Mouse (Mus musculus): ENCODE results near the gene Adamts2. TPM values are rescaled to one million over a fixed set of nuclear protein-coding genes. Genes with fewer than 3 reads are reported as not detected.

Gene Adamts2
- polyA plus RNA-seq, 1 experiment from 2014 or later, result 3.4 TPM

DNA sequence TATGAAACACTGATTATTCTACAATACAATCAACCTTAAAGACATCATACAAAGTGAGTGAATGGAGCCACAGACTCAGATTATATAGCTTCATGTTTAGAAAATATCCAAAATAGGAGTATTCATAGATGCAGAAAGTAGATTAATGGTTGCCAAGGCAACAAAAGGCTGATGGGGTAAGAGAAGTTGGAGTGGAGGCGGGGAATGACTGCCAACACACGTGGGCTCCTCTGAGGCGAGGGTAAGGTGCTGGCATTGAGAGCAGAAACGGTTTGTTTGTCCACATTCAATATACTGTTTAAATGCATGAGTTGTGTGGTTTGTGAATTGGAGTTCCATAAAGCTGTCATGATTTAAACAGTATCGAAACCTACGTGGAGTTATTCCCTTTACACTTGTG lies 56.9 kb downstream of the Adamts2 start:
- Histone ChIP-seq H3K27ac (no peak overlapping the region), H3K9me3 (no peaks in the 10 kb centered on the region), H3K4me1 (replicated peaks) (no peaks in the 10 kb centered on the region), H3K27me3 (no peaks in the 10 kb centered on the region), H3K4me2 (no peak overlapping the region), H3K36me3 (no peaks in the 10 kb centered on the region), H3K4me3 (no peak overlapping the region), H3K9ac (no peak overlapping the region)
- no peak for ATAC-seq (ENCODE audit: low FRiP score)
- WGBS, result 67% methylated on average over 6 of the region's 6 CpGs

DNA sequence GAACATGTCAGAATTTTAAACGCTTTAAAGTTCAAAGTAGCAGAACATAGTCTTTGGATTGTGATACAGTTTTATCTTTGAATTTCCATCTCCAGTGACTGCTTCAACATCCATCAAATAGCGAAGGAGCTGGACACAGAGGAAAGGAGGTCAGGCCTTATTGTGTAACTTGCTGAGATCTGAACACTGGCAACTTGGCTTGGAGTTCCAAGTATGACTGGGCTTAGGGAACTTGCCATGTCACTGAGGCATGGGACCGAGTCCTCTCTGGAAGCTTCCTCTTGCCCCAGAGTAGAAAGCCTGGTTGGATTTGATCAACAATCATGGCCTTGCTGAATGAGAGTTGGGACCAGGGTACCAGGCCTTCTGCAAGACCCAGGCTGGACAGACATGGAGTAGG lies 60.3 kb downstream of the Adamts2 start:
- Histone ChIP-seq H3K9ac (no peak overlapping the region), H3K4me3 (no peak overlapping the region), H3K36me3 (no peaks in the 10 kb centered on the region), H3K4me2 (no peak overlapping the region), H3K27ac (no peak overlapping the region), H3K9me3 (no peaks in the 10 kb centered on the region), H3K27me3 (no peaks in the 10 kb centered on the region), H3K4me1 (replicated peaks) (no peaks in the 10 kb centered on the region)
- ATAC-seq (ENCODE audit: low FRiP score), result no peak
- 91% methylated on average over 3 of the region's 3 CpGs for WGBS

DNA sequence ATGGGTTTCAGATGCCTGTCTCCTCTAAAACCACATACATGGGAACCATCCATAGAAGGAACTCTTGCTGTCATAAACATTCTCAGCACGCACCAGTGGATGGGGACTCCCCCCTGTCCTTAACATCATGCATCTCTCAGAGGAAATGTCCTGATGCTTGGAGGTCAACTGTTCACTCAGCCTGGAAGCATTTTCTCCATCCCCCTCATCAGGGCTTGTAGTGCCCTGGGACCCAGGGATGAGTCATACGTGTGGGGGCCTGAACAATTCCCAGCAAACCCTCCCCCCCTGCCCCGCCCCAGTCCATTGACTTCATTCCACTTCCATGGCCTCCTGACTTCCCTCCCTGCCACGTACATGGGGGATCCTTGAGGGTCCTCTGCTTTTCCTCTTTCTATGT lies 62.9 kb downstream of the Adamts2 start:
- H3K4me3 ChIP-seq, result no peak overlapping the region
- no peak overlapping the region for H3K27ac ChIP-seq
- ATAC-seq (ENCODE audit: low FRiP score), result no peak
- H3K27me3 ChIP-seq, result no peaks in the 10 kb centered on the region
- H3K9me3 ChIP-seq, result no peaks in the 10 kb centered on the region
- no peak overlapping the region for H3K9ac ChIP-seq
- H3K36me3 ChIP-seq, result no peaks in the 10 kb centered on the region
- WGBS, result 75% methylated on average over 4 of the region's 4 CpGs
- H3K4me1 ChIP-seq (replicated peaks), result peaks cover 14% of the 10 kb centered on the region
- H3K4me2 ChIP-seq, result no peak overlapping the region

DNA sequence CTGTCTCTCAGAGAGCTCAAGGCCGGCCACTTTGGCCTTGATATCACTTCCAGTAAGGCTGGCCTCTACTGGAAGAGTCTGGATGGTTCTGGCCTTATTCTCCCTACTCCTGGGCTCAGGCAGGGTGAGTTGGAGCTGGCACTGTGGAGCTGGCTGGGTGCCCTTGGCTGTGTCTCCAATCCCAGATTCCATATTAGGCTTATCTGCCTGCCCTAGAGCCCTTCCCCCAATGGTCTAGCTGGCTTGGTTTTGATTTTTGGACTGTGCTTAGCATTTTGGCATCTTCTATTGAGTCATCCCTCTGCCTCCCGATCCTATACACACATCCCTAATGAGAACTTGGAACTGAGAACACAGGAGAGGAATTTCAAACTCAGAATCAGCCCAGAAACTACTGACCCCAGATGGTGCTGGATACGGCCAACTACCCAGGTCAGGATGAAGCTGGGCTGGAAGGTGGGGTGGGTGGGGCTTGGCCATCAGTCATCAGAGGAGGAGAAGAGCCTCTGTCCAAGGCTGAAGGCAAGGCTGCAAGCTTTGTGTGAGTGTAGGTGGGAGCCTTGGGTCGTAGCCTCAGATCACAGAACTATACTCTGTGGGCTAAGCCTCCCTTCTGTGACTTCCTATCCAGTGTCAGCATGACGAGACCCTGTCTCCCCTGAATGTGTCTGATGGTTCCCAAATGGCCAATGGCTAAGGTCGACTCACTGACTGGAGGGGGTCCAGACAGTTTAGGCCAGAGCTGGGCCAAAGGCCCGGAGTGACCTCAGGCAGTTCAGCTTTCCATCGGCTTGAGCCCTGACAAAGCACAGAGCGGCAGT lies 67.9 kb downstream of the Adamts2 start:
- WGBS, result 81% methylated on average over 9 of the region's 9 CpGs
- Histone ChIP-seq H3K4me1 (replicated peaks) (peaks cover 27% of the 10 kb centered on the region), H3K9me3 (no peaks in the 10 kb centered on the region), H3K36me3 (no peaks in the 10 kb centered on the region), H3K4me2 (no peak overlapping the region), H3K27ac (peak overlapping the region; percentile 44), H3K27me3 (no peaks in the 10 kb centered on the region), H3K4me3 (no peak overlapping the region), H3K9ac (no peak overlapping the region)
- ATAC-seq (ENCODE audit: low FRiP score), result no peak

DNA sequence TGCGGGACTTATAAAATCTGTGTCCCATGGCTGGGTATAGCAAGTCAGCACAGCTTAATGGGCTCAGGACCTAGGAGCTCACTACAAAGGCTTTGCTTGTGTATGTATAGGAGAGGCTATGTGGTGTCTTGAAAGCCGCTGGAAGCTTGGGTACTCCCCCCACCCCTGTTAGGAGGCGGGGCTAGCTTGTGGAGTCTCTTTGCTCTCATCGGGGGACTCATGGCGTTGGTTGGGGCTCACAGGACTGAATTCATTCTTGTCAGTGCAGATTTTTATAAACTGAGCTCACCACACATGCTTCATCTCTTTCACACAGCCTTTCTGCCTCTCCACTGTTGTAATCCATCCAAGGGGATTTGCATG lies 68.5 kb downstream of the Adamts2 start:
- H3K9ac ChIP-seq, result no peak overlapping the region
- no peaks in the 10 kb centered on the region for H3K9me3 ChIP-seq
- no peak for ATAC-seq (ENCODE audit: low FRiP score)
- no peak overlapping the region for H3K27ac ChIP-seq
- H3K27me3 ChIP-seq, result no peaks in the 10 kb centered on the region
- no peaks in the 10 kb centered on the region for H3K36me3 ChIP-seq
- H3K4me2 ChIP-seq, result no peak overlapping the region
- peaks cover 27% of the 10 kb centered on the region for H3K4me1 ChIP-seq (replicated peaks)
- 88% methylated on average over 5 of the region's 5 CpGs for WGBS
- H3K4me3 ChIP-seq, result no peak overlapping the region

DNA sequence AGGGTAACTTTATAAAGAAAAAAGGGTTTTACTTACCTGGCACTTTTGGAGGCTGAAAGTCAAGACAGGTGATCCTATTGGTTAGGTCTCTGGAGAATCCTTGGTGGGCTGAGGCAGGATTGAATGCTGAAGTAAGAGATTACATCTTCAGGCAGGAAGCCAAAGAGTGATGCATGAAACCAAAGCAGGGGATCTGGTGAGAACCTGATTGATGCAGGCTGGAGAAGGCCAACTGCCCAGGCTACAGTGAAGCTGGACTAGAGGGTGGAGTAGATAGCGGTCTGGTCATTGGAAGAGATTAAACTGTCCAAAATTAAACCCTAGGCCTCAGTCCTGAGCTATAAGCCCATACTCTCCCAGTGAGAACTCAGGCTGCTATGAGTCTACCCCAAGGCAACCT lies 69.0 kb downstream of the Adamts2 start:
- H3K36me3 ChIP-seq, result no peaks in the 10 kb centered on the region
- ATAC-seq (ENCODE audit: low FRiP score), result no peak
- H3K27me3 ChIP-seq, result no peaks in the 10 kb centered on the region
- no peaks in the 10 kb centered on the region for H3K9me3 ChIP-seq
- H3K4me2 ChIP-seq, result no peak overlapping the region
- H3K27ac ChIP-seq, result no peak overlapping the region
- H3K9ac ChIP-seq, result no peak overlapping the region
- 100% methylated on average over 1 of the region's 1 CpGs for WGBS
- H3K4me1 ChIP-seq (replicated peaks), result peaks cover 27% of the 10 kb centered on the region
- H3K4me3 ChIP-seq, result no peak overlapping the region

DNA sequence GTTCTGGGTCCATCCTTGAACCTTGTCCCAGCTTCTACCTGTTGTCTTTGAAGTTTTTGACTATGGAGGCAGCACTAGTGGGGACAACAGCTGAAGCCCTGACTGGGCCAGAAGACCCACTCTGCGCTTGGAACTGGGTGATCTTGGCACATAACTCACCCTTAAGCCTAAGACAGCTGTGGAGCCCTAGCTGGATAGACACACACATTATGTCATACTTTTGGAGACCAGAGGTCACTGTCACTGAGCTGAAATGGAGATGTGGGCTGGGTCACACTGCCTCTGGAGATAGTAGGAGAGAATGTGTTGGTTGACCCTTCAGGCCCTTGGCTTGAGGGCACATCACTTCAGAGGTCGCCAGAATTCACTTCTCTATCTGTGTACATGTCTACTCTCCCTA lies 69.5 kb downstream of the Adamts2 start:
- 73% methylated on average over 2 of the region's 2 CpGs for WGBS
- H3K27ac ChIP-seq, result no peak overlapping the region
- H3K27me3 ChIP-seq, result no peaks in the 10 kb centered on the region
- no peak overlapping the region for H3K9ac ChIP-seq
- H3K36me3 ChIP-seq, result no peaks in the 10 kb centered on the region
- no peak overlapping the region for H3K4me2 ChIP-seq
- no peaks in the 10 kb centered on the region for H3K9me3 ChIP-seq
- H3K4me1 ChIP-seq (replicated peaks), result peaks cover 27% of the 10 kb centered on the region
- no peak for ATAC-seq (ENCODE audit: low FRiP score)
- no peak overlapping the region for H3K4me3 ChIP-seq

DNA sequence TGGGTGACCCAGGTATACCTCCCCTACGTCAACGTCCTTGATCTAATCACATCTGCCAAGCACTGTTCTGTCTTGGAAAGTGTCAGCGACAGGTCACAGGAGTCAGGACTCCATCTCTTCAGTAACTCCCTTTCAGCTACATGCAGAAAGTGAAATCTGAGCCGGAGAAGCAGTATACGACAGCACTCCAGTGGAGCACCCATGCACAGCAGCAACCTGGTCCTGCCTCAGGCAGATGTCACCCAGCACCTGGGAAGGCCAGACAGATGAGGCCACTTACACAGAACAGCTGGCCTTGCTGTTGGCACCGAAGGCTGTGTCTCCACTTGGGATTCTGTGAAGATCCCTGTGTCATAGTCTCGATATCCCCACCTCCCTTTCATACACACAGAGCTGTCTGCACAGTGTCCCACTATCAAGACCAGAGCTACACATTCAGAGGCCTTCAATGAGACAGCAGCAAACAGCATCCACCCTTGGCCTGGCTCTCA lies 70.0 kb downstream of the Adamts2 start:
- no peak for ATAC-seq (ENCODE audit: low FRiP score)
- no peaks in the 10 kb centered on the region for H3K36me3 ChIP-seq
- no peak overlapping the region for H3K4me2 ChIP-seq
- H3K4me3 ChIP-seq, result no peak overlapping the region
- no peak overlapping the region for H3K27ac ChIP-seq
- 90% methylated on average over 7 of the region's 7 CpGs for WGBS
- H3K9ac ChIP-seq, result no peak overlapping the region
- peaks cover 27% of the 10 kb centered on the region for H3K4me1 ChIP-seq (replicated peaks)
- no peaks in the 10 kb centered on the region for H3K27me3 ChIP-seq
- H3K9me3 ChIP-seq, result no peaks in the 10 kb centered on the region

DNA sequence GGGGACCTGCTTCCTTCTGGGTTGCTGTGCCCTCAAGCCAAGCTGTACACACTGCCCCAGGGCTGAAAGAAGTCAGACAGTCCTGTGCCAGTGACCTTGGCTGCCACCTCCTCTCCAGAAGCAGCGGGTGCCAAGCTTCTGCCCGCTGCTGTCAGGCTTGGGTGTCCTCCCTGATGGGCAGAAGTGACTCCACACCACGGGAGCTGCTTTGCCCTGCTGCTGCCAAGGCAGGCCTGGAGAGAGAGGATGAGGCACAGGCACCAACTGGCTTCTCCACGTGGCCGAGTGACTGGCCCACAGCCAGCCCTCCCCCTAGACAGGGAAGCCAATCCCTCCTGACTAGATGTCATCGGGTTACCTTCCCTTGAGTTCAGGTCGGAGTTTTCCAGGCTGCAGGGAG lies 71.0 kb downstream of the Adamts2 start:
- Histone ChIP-seq H3K9ac (no peak overlapping the region; the same call in 1 of the 2 replicates), H3K9me3 (no peaks in the 10 kb centered on the region), H3K27me3 (no peaks in the 10 kb centered on the region), H3K4me2 (no peak overlapping the region), H3K4me3 (no peak overlapping the region), H3K4me1 (replicated peaks) (peaks cover 27% of the 10 kb centered on the region), H3K27ac (no peak overlapping the region), H3K36me3 (no peaks in the 10 kb centered on the region)
- ATAC-seq (ENCODE audit: low FRiP score), result no peak; the same call in 1 of the 2 replicates
- 43% methylated on average over 7 of the region's 7 CpGs for WGBS

DNA sequence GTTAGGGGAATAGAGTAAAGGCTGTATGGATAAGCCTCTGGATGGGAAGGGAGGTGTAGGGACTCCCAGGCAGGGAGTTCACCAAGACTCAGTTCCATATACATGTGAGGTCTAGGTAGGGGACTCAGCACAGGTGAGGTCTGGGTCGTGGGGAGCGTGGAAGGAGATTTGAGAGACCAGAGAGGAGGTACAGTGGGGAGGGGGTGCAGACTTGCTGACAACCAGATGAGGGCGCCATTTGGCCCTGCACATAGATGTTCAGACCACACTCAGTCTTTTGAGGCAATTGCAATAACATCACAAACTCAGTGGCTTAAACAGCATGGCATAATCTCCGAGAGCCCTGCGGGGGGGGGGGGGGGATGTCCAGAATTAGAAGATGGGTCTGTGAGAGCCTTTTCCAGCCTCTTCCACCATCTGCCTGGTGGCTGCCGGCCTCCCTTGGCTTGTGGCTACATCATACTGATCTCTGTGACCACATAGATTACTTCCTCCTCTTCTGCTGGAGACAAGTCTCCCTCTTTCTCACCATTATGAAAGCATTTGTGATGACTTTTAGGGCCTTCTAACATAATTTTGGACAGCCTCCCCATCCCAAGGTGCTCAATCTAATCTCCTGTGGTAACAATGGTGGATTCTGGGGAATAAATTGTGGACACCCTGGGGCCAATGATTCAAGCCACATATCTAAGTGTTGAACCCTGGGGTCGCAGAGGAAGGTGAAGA lies 71.8 kb downstream of the Adamts2 start:
- peaks cover 24% of the 10 kb centered on the region for H3K4me1 ChIP-seq (replicated peaks)
- 67% methylated on average over 6 of the region's 7 CpGs for WGBS
- H3K36me3 ChIP-seq, result no peaks in the 10 kb centered on the region
- H3K27me3 ChIP-seq, result no peaks in the 10 kb centered on the region
- H3K27ac ChIP-seq, result no peak overlapping the region
- H3K4me3 ChIP-seq, result no peak overlapping the region
- H3K9me3 ChIP-seq, result no peaks in the 10 kb centered on the region
- no peak overlapping the region for H3K4me2 ChIP-seq
- H3K9ac ChIP-seq, result no peak overlapping the region
- no peak for ATAC-seq (ENCODE audit: low FRiP score)

DNA sequence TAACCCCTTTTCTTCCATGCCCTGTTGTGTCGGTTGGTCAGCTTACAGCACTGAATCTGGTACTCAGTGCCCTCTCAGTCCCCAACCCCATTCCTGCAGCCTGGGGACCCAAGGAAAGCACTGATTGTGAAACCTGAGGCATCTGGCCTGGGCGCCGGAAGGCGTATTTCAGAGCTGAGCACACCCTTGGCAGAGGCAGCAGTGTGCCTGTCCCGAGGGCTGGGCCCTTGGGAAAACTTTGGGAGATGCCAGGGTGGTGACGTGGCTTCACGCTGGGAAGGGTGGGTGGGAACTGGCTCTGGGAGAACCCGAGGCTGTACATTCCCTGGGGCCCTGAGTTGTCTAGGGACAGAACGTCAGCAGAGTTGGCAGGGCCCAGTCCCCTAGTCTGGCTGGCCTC lies 72.5 kb downstream of the Adamts2 start:
- Histone ChIP-seq H3K9ac (no peak overlapping the region), H3K9me3 (no peaks in the 10 kb centered on the region), H3K27ac (no peak overlapping the region), H3K4me3 (no peak overlapping the region), H3K4me2 (no peak overlapping the region), H3K4me1 (replicated peaks) (peaks cover 17% of the 10 kb centered on the region), H3K36me3 (no peaks in the 10 kb centered on the region), H3K27me3 (no peaks in the 10 kb centered on the region)
- ATAC-seq (ENCODE audit: low FRiP score), result no peak
- 88% methylated on average over 9 of the region's 9 CpGs for WGBS

DNA sequence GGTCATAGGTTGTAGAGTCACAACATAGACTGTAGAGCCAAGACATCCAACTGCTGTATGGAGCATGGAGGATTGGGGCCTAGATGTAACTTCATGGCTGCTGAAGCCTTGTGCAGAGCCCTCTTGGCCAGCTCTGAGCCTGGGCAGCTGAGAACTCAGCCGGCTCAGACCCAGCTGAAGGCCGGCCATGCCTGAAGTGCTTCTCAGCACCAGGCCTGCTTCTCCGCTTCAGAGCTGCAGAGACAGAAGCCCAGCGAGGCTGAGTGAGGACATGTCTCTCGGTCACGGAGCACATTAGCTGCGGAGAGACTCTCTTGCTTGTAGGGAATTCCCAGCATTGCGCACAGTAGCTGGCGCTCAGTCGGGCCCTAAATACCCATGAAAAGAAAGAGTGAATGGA lies 76.8 kb downstream of the Adamts2 start:
- WGBS, result 83% methylated on average over 10 of the region's 10 CpGs
- H3K36me3 ChIP-seq, result no peaks in the 10 kb centered on the region
- H3K27me3 ChIP-seq, result no peaks in the 10 kb centered on the region
- no peak overlapping the region for H3K9ac ChIP-seq
- no peak overlapping the region for H3K4me3 ChIP-seq
- no peaks in the 10 kb centered on the region for H3K9me3 ChIP-seq
- H3K4me2 ChIP-seq, result no peak overlapping the region
- H3K4me1 ChIP-seq (replicated peaks), result no peaks in the 10 kb centered on the region
- H3K27ac ChIP-seq, result no peak overlapping the region
- no peak for ATAC-seq (ENCODE audit: low FRiP score)

DNA sequence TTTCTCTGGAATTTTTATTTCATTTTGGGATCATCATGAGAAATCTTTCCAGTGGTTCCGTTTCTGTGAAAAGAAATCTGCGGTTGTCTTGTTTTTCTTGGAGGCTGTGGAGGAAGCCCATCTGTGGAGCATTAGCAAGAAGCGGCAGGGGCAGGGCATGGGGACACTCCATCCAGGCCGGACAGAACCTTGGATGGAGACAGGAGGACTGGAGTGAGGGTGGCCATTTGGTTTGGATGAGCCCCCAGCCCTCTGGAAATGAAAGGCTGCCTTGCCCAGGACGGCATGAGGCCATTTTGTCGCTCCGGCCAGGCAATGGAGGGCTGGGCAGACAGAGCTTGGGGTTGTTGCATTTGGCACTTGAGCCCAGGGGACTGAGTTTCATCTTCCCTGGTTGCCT lies 80.1 kb downstream of the Adamts2 start:
- no peak overlapping the region for H3K4me3 ChIP-seq
- H3K27me3 ChIP-seq, result no peaks in the 10 kb centered on the region
- H3K4me1 ChIP-seq (replicated peaks), result no peaks in the 10 kb centered on the region
- H3K27ac ChIP-seq, result no peak overlapping the region
- H3K4me2 ChIP-seq, result no peak overlapping the region
- H3K36me3 ChIP-seq, result no peaks in the 10 kb centered on the region
- 88% methylated on average over 7 of the region's 7 CpGs for WGBS
- no peaks in the 10 kb centered on the region for H3K9me3 ChIP-seq
- no peak for ATAC-seq (ENCODE audit: low FRiP score)
- no peak overlapping the region for H3K9ac ChIP-seq

All from hindbrain, embryonic 13.5 days (tissue).